ENCODE assay signal across 14 mouse cellular contexts in genomic region chr14:49008399-49009189, GRCm38 (mm10).
"Had no signal": no experiment of that assay in that cellular context is flagged by ENCODE, and none has a peak within 500 bp of the region (broad histone marks: within the 10 kb centered on the region; RNA-seq: fewer than 3 reads in every experiment).

No protein-coding gene starts in this region.

- H3K4me3 ChIP-seq: limb, embryonic 15.5 days; liver, embryonic 12.5 days; lung, embryonic 15.5 days; midbrain, embryonic 10.5 days; midbrain, embryonic 12.5 days; myocyte; neural tube, embryonic 12.5 days had no signal

- H3K27ac ChIP-seq: limb, embryonic 15.5 days; liver, embryonic 12.5 days; liver, embryonic 14.5 days; lung, embryonic 15.5 days; midbrain, embryonic 10.5 days; midbrain, embryonic 12.5 days; neural tube, embryonic 12.5 days had no signal

- DNase-seq: lung, adult 18-20 months; right cerebral cortex, postnatal 14 days; thymus, adult 2 months; thymus, postnatal 25 days; thymus, postnatal 4 days had no signal

- ATAC-seq: liver, embryonic 12.5 days; midbrain, embryonic 16.5 days had no signal

- H3K4me1 ChIP-seq: limb, embryonic 15.5 days; liver, embryonic 12.5 days; lung, embryonic 15.5 days; midbrain, embryonic 10.5 days; midbrain, embryonic 12.5 days; neural tube, embryonic 12.5 days had no signal

- H3K36me3 ChIP-seq: limb, embryonic 15.5 days; liver, embryonic 12.5 days; lung, embryonic 15.5 days; neural tube, embryonic 12.5 days had no signal

- H3K4me2 ChIP-seq: limb, embryonic 15.5 days; liver, embryonic 12.5 days; lung, embryonic 15.5 days; midbrain, embryonic 12.5 days; neural tube, embryonic 12.5 days had no signal

- H3K9me3 ChIP-seq: limb, embryonic 15.5 days; liver, embryonic 12.5 days; lung, embryonic 15.5 days; midbrain, embryonic 10.5 days; midbrain, embryonic 12.5 days; neural tube, embryonic 12.5 days had no signal

- H3K27me3 ChIP-seq: limb, embryonic 15.5 days; liver, embryonic 12.5 days; lung, embryonic 15.5 days; midbrain, embryonic 12.5 days; neural tube, embryonic 12.5 days had no signal

- H3K9ac ChIP-seq: limb, embryonic 15.5 days; liver, embryonic 12.5 days; liver, embryonic 14.5 days; lung, embryonic 15.5 days; midbrain, embryonic 12.5 days; neural tube, embryonic 12.5 days had no signal
